Mouse (Mus musculus): ENCODE measurements around the gene Dtnb. TPM values are rescaled to one million over a fixed set of nuclear protein-coding genes. Genes with fewer than 3 reads are reported as not detected.

The Dtnb gene
- polyA plus RNA-seq, 1 experiment: 15.9 TPM

GRCm38 (mm10) chr12:3557414-3558319 is 14.5 kb upstream of the Dtnb start:
- WGBS: 70% methylated on average over 9 of the region's 9 CpGs
- H3K4me1 ChIP-seq (ENCODE audit: control insufficient read depth, insufficient read depth, insufficient read length, low read length): no peaks in the 10 kb centered on the region
- TF ChIP-seq CTCF (IDR thresholded peaks at IDR 0.05; ENCODE audit: extremely low read depth, insufficient read length, insufficient replicate concordance, low read depth, low read length) (no peak), POLR2A (IDR thresholded peaks at IDR 0.05; ENCODE audit: low read depth, low read length) (no peak)
- no peak overlapping the region for H3K27ac ChIP-seq (ENCODE audit: insufficient read depth, low read depth, low read length)
- no peaks in the 10 kb centered on the region for H3K36me3 ChIP-seq (ENCODE audit: control insufficient read depth, insufficient read depth, low read length)
- no peaks in the 10 kb centered on the region for H3K27me3 ChIP-seq (ENCODE audit: control insufficient read depth, insufficient read depth, low read length)
- no peak overlapping the region for H3K4me3 ChIP-seq (ENCODE audit: low read depth, low read length)

GRCm38 (mm10) chr12:3560596-3560995 is 11.6 kb upstream of the Dtnb start:
- Histone ChIP-seq H3K27ac (ENCODE audit: insufficient read depth, low read depth, low read length) (no peak overlapping the region), H3K4me3 (ENCODE audit: low read depth, low read length) (no peak overlapping the region), H3K36me3 (ENCODE audit: control insufficient read depth, insufficient read depth, low read length) (no peaks in the 10 kb centered on the region), H3K4me1 (ENCODE audit: control insufficient read depth, insufficient read depth, insufficient read length, low read length) (no peaks in the 10 kb centered on the region), H3K27me3 (ENCODE audit: control insufficient read depth, insufficient read depth, low read length) (no peaks in the 10 kb centered on the region)
- 22% methylated on average over 1 of the region's 1 CpGs for WGBS
- no peak for TF ChIP-seq POLR2A (IDR thresholded peaks at IDR 0.05; ENCODE audit: low read depth, low read length)

DNA sequence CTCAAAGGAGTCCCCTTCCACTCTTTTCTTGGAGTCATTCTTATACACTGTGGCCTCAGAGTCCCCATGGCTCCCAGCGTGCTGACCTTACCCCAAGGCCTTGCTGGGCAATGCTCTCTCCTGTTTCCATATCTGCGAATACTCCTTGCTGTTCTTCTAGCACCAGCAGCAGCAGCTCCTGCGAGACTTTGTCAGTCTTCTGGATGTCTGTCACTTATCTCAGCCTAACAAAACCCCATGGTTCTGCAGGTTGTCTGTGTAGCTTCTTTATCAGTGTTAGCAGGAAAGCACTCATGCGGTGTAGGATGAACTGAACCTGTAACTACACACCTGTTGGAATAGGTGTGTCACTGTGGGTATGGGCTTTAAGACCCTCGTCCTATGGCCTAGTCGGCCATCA is 11.1 kb upstream of the Dtnb start:
- H3K27ac ChIP-seq (ENCODE audit: insufficient read depth, low read depth, low read length): no peak overlapping the region
- TF ChIP-seq POLR2A (IDR thresholded peaks at IDR 0.05; ENCODE audit: low read depth, low read length): no peak
- TF ChIP-seq CTCF (IDR thresholded peaks at IDR 0.05; ENCODE audit: extremely low read depth, insufficient read length, insufficient replicate concordance, low read depth, low read length): no peak
- no peaks in the 10 kb centered on the region for H3K27me3 ChIP-seq (ENCODE audit: control insufficient read depth, insufficient read depth, low read length)
- H3K36me3 ChIP-seq (ENCODE audit: control insufficient read depth, insufficient read depth, low read length): no peaks in the 10 kb centered on the region
- no peak overlapping the region for H3K4me3 ChIP-seq (ENCODE audit: low read depth, low read length)
- 90% methylated on average over 6 of the region's 6 CpGs for WGBS
- H3K4me1 ChIP-seq (ENCODE audit: control insufficient read depth, insufficient read depth, insufficient read length, low read length): no peaks in the 10 kb centered on the region

GRCm38 (mm10) chr12:3562806-3563205 is 9.4 kb upstream of the Dtnb start:
- no peaks in the 10 kb centered on the region for H3K36me3 ChIP-seq (ENCODE audit: control insufficient read depth, insufficient read depth, low read length)
- H3K27ac ChIP-seq (ENCODE audit: insufficient read depth, low read depth, low read length): no peak overlapping the region
- no peak overlapping the region for H3K4me3 ChIP-seq (ENCODE audit: low read depth, low read length)
- WGBS: 90% methylated on average over 10 of the region's 10 CpGs
- peaks cover 2% of the 10 kb centered on the region; the same call in 1 of the 2 replicates for H3K4me1 ChIP-seq (ENCODE audit: control insufficient read depth, insufficient read depth, insufficient read length, low read length)
- H3K27me3 ChIP-seq (ENCODE audit: control insufficient read depth, insufficient read depth, low read length): no peaks in the 10 kb centered on the region
- no peak for TF ChIP-seq POLR2A (IDR thresholded peaks at IDR 0.05; ENCODE audit: low read depth, low read length)
- no peak for TF ChIP-seq CTCF (IDR thresholded peaks at IDR 0.05; ENCODE audit: extremely low read depth, insufficient read length, insufficient replicate concordance, low read depth, low read length)

DNA sequence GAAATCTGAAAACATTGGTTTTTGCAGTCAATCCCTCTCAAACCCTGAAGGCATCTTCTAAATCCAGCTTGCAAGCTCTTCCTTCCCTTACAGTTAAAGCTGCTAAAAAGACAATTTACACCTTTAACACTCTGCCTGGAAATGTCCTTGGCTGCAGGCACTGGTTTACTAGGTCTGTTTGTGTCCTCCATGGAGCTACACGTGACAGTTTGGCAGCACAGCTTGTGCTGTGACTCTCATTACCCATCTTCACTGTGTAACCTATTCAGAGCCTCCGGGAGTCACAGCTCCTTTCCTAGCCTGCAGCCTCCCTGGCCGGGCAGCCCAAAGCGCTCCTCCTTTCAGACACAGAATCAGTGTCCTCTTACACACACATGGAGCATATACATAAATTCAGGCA is 8.5 kb upstream of the Dtnb start:
- Histone ChIP-seq H3K4me1 (ENCODE audit: control insufficient read depth, insufficient read depth, insufficient read length, low read length) (peaks cover 2% of the 10 kb centered on the region; the same call in 1 of the 2 replicates), H3K27ac (ENCODE audit: insufficient read depth, low read depth, low read length) (no peak overlapping the region), H3K36me3 (ENCODE audit: control insufficient read depth, insufficient read depth, low read length) (no peaks in the 10 kb centered on the region), H3K4me3 (ENCODE audit: low read depth, low read length) (no peak overlapping the region), H3K27me3 (ENCODE audit: control insufficient read depth, insufficient read depth, low read length) (no peaks in the 10 kb centered on the region)
- WGBS: 83% methylated on average over 4 of the region's 4 CpGs
- TF ChIP-seq POLR2A (IDR thresholded peaks at IDR 0.05; ENCODE audit: low read depth, low read length): no peak
- no peak for TF ChIP-seq CTCF (IDR thresholded peaks at IDR 0.05; ENCODE audit: extremely low read depth, insufficient read length, insufficient replicate concordance, low read depth, low read length)

DNA sequence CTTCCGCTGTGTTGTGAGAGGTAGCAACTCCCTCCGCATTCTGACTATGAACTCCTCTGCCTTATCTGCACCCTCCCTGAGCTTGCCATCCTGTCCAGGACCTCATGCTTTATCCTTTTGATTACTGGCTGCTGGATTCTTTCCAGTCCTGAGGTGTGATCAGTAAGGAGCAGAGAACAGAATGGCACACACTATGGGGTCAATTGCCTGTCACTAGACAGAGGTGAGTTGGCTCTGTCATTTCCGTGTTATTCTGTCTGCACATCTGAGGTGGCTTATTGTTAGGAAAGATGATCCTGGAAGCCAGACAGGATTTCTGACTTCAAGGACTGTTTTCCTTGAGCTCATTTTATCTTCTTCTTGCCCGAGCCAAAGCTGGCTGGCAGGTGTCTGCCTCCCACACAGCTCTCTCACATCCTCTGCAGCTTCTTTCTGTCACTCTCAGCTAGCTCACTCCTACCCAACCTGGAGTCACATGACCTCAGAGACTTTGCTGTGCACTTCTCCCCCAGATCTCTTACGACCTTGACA is 3.7 kb upstream of the Dtnb start:
- TF ChIP-seq CTCF (IDR thresholded peaks at IDR 0.05; ENCODE audit: extremely low read depth, insufficient read length, insufficient replicate concordance, low read depth, low read length): no peak
- Histone ChIP-seq H3K4me3 (ENCODE audit: low read depth, low read length) (no peak overlapping the region), H3K27me3 (ENCODE audit: control insufficient read depth, insufficient read depth, low read length) (no peaks in the 10 kb centered on the region), H3K4me1 (ENCODE audit: control insufficient read depth, insufficient read depth, insufficient read length, low read length) (peaks cover 2% of the 10 kb centered on the region; the same call in 1 of the 2 replicates), H3K27ac (ENCODE audit: insufficient read depth, low read depth, low read length) (no peak overlapping the region), H3K36me3 (ENCODE audit: control insufficient read depth, insufficient read depth, low read length) (no peaks in the 10 kb centered on the region)
- WGBS: 48% methylated on average over 5 of the region's 5 CpGs

- H3K27ac ChIP-seq (ENCODE audit: insufficient read depth, low read depth, low read length): no peak overlapping the region
- no peaks in the 10 kb centered on the region for H3K36me3 ChIP-seq (ENCODE audit: control insufficient read depth, insufficient read depth, low read length)
- H3K4me3 ChIP-seq (ENCODE audit: low read depth, low read length): no peak overlapping the region
- H3K4me1 ChIP-seq (ENCODE audit: control insufficient read depth, insufficient read depth, insufficient read length, low read length): peaks cover 2% of the 10 kb centered on the region; the same call in 1 of the 2 replicates
- WGBS: 75% methylated on average over 4 of the region's 4 CpGs
- no peaks in the 10 kb centered on the region for H3K27me3 ChIP-seq (ENCODE audit: control insufficient read depth, insufficient read depth, low read length)
- TF ChIP-seq CTCF (IDR thresholded peaks at IDR 0.05; ENCODE audit: extremely low read depth, insufficient read length, insufficient replicate concordance, low read depth, low read length): no peak
- no peak for TF ChIP-seq POLR2A (IDR thresholded peaks at IDR 0.05; ENCODE audit: low read depth, low read length)
These were observed 1.3 kb upstream of the Dtnb start for GRCm38 (mm10) chr12:3570711-3571400.
